Mouse (Mus musculus) layer of hippocampus, postnatal 25 days (tissue): ENCODE measurements around the gene Shkbp1. TPM values are rescaled to one million over a fixed set of nuclear protein-coding genes. Genes with fewer than 3 reads are reported as not detected.

Source experiments
- DNase-seq, 2 experiments: peaks; one replicate each; pipeline ENCODE4 v3.0.0; 2022; ENCODE audit warnings: mixed read lengths in 2 of 2, low spot score in 1 of 2; ENCODE audit errors: extremely low spot score in 1 of 2
- total RNA-seq, 2 experiments: library from RNA; stranded (reverse); gene quantifications; 2 replicates each; pipeline ENCODE4 v1.2.3; 2021

The Shkbp1 gene
- 10 to 100 TPM; 19.7 to 30.4 TPM for total RNA-seq

DNA sequence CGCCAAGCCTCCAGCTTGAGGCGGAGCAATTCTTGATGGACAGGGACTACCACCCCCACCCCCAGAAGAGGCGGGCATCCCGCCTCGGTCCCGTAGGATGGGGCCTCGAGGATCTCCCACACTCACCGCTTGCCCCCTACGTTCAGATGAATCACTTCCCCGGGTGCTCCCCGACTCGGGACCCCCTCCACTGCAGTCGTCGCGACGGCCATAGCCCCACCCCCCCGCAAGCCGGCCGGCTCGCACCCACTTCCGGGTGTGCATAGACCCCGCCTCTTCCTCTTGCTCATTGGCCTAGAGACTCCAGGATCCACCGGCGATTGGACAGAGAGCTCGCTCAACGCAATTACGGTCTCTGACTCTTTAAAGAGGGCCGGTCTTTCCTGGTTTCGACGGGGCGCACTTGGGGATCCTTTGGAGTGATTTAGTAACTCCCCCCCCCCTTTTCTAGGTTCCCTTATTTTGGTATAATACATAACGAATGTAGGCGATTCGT, at the start of gene Shkbp1:
Shkbp1 (minus strand) TSS at position 275 of the 496 bp plus-strand sequence.
- peak; percentile 69 to 71 for DNase-seq

- no peak for DNase-seq
Measured at GRCm38 (mm10) chr7:27404203-27404942, 48.6 kb upstream of the Shkbp1 start.

GRCm38 (mm10) chr7:27402675-27403074, 46.9 kb upstream of the Shkbp1 start:
- peak; percentile 51 to 74 for DNase-seq

GRCm38 (mm10) chr7:27400545-27400944, 44.7 kb upstream of the Shkbp1 start:
- DNase-seq, result no peak

GRCm38 (mm10) chr7:27397048-27397949, 41.5 kb upstream of the Shkbp1 start:
- DNase-seq, result peak; percentile 43 to 54

- peak; percentile 42 to 57 for DNase-seq
Measured at GRCm38 (mm10) chr7:27396184-27397047, 40.6 kb upstream of the Shkbp1 start.

DNA sequence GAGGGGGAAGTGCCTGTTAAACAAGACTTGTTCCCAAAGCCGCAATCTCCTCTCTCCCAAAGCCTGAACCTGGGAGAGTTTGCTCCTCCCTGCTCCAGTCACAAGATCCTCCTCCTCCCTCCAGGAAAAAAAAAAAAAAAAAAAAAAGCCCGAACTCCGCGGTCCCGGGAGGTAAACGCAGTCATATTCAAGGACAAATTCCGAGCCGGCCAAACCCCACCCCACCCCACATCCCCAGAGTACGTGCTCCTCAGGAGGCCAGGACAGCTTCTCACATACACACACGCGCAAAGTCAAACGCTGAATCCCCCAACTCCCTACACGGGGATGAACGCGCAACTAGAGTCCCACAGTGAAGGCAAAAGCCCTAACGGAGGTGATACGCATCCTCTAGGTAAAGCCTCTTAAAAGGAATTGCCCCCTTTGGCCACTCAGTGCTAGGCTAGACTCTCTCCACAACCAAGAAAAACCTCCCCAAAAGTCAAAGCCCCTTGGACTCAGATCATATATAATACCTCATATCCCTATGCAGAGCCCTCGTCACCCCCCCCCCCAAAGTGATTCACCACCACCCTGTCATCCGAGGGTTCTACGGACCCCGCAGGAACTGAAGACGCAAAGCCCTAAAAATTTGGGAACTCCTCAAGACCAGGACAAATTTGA, 39.8 kb upstream of the Shkbp1 start:
- peak in 1 of 2 experiments; percentile 29 for DNase-seq

- no peak for DNase-seq
Measured at GRCm38 (mm10) chr7:27391416-27391815, 35.6 kb upstream of the Shkbp1 start.

DNA sequence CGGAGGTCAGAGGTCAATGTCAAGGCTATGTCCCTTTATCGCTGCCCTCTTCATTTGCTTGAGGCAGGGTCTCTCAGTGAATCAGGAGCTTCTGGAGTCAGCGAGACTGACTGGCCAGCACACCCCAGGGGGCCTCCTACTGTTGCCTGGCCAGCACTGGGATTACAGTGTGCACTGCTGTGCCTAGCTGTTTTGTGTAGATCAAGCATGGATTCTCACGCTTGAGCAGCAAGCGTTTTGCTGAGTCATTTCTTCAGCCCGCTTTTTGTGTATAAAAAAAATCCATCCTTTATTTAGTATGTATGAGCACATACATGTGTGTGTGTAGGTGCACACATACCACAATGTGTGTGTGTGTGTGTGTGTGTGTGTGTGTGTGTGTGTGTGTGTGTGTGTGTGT, 33.4 kb upstream of the Shkbp1 start:
- DNase-seq, result no peak

- peak; percentile 70 to 84 for DNase-seq
Measured at GRCm38 (mm10) chr7:27384731-27385130, 28.9 kb upstream of the Shkbp1 start.

DNA sequence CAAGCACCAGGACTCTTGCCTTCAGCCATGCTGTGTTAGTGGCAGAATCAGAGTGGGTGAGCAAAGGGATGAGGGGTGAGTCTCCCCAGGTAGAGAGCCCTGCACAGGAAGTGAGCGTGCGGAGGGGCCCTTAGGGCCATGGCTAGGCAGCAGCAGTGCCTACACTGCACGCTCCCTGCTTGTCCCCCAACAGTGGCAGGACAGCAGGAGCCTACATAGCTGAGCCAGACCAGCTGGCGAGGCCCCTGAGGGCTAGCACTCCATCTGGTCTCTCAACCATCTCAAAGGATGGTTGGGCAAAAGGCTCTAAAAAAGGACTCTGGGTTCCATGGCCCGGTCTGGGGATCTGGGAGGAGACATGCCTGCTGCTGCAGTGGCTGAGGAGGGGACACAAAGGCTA, 28.3 kb upstream of the Shkbp1 start:
- no peak for DNase-seq

- no peak for DNase-seq
Measured at GRCm38 (mm10) chr7:27383233-27383632, 27.4 kb upstream of the Shkbp1 start.

DNA sequence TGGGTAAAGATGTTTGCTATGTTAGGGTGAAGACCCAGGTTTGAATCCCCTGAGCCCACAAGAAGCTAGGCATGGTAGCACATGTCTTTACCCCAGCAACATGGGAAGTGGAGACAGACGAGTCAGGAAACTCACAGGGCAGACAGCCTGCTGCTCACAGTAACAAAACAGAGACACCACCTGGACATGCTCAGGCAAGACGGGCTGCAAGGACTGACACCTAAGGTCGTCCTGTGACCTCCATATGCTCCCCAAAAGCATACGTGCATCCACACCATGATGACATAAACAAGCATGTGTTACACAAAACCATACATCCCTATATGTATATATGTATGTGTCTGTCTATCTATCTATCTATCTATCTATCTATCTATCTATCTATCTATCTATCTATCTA, 25.7 kb upstream of the Shkbp1 start:
- no peak for DNase-seq

DNA sequence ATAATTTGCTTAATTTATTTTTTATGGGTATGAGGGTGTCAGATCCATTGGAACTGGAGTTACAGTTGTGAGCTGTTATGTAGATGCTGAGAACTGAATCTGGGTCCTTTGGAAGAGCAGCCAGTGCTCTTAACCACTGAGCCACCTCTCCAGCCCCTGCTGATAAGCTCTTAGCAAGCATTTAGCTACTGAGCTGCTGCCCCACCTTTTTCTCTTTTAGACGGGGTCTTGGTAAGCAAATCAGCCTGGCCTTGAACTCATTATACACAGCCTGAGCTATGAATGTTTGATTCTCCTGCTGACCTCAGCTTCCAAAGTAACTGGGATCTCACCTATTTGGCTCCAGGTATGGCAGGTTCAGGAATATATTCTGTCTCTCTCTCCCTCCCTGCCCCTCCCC, 25.2 kb upstream of the Shkbp1 start:
- DNase-seq, result no peak

- DNase-seq, result no peak
Measured at GRCm38 (mm10) chr7:27379836-27380235, 24.0 kb upstream of the Shkbp1 start.

GRCm38 (mm10) chr7:27378431-27378830, 22.6 kb upstream of the Shkbp1 start:
- no peak for DNase-seq

DNA sequence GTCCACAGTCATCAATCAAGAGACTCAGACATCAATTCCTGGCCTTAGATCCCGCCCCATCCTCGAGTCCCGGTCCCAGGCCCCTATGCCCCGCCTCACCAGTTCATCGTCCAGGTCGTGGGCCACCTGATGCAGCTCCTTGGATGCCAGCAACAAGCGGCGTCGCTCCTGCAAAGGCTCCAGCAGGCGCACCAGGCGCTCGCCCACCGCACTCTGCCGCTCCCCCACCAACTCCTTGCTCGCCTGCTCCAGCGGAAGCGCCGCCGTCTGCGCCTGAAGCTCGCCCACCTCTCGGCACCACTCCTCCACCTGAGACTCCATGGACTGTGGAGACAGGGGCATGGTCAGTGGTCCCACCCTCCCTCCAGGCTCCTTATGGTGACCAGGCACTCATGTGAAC, 19.5 kb upstream of the Shkbp1 start:
- peak; percentile 34 to 49 for DNase-seq

- no peak for DNase-seq
Measured at GRCm38 (mm10) chr7:27371715-27372462, 16.1 kb upstream of the Shkbp1 start.

DNA sequence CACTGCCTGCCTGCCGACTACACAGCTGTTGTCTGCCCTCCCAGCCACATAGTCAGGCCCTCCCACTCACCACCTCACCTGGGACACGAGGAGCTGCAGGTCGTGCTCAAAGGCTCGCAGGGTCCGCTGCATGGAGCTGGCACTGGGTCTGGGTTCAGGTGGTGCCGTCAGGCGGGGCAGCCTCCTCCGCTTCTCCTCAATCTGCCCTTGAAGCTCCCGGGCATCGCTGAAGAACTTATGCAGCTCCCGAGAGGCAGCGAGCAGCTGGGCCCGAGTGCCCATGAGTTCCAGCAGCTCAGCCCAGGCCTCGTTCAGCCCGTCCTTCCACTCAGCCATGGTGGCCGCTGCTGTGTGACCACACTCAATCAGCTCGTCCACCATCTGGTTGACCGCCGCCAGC, 13.3 kb upstream of the Shkbp1 start:
- DNase-seq, result no peak
